Mouse (Mus musculus) CD4-positive, CD25-positive, alpha-beta regulatory T cell, adult 2 months (primary cell): ENCODE results near the gene Zc3h7b.

Source experiments
- DNase-seq: peaks from one replicate; pipeline ENCODE4 v3.0.0-alpha.2; 2012; ENCODE audit warnings: low read depth, low spot score

The Zc3h7b gene

GRCm38 (mm10) chr15:81813986-81814705 is 69.3 kb downstream of the Zc3h7b start:
- DNase-seq = no peak

DNA sequence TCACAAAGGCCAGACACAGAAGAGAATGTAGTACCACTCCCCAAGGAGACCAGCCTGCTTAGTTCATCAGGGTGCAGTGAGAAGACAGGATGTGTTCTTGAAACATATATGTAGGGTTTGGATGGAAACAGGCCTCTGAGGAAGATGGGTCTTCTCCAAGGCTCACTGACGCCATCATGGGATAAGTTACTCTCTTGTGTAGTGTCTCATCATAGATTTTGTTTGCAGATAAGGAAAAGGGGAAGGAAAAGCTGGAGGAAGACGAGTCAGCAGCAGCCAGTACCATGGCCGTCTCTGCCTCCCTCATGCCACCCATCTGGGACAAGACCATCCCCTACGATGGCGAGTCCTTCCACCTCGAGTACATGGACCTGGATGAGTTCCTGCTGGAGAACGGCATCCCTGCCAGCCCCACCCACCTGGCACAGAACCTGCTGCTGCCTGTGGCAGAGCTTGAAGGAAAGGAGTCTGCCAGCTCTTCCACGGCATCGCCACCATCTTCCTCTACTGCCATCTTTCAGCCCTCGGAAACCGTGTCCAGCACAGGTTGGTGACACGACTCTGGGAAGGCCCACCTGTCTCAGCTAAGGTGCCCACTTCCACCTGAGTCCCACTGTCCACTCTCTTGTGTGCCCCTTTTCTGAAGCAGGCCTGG is 70.0 kb downstream of the Zc3h7b start:
- DNase-seq = no peak

- no peak for DNase-seq
Measured at GRCm38 (mm10) chr15:81818404-81818803, 73.5 kb downstream of the Zc3h7b start.

- no peak for DNase-seq
Measured at GRCm38 (mm10) chr15:81822631-81823030, 77.8 kb downstream of the Zc3h7b start.

DNA sequence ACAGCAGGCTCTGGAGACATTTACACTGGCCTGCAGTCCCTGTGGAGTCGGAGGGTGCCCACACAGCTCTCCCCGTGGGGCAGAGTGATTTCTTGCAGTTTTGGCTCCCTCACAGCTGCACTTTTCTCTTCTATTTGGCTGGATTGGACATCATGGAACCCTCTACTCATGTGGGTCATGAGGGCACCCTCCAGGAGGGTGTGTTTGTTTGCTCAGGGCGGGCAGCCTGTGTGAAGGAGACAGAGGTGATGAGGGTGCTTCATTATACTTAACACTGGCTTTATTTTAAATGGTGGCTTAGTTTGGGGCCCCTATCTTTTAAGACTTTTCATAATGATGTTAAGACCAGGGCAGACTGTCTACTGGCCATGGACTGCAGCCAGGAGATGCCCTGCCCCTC is 80.0 kb downstream of the Zc3h7b start:
- DNase-seq = no peak

DNA sequence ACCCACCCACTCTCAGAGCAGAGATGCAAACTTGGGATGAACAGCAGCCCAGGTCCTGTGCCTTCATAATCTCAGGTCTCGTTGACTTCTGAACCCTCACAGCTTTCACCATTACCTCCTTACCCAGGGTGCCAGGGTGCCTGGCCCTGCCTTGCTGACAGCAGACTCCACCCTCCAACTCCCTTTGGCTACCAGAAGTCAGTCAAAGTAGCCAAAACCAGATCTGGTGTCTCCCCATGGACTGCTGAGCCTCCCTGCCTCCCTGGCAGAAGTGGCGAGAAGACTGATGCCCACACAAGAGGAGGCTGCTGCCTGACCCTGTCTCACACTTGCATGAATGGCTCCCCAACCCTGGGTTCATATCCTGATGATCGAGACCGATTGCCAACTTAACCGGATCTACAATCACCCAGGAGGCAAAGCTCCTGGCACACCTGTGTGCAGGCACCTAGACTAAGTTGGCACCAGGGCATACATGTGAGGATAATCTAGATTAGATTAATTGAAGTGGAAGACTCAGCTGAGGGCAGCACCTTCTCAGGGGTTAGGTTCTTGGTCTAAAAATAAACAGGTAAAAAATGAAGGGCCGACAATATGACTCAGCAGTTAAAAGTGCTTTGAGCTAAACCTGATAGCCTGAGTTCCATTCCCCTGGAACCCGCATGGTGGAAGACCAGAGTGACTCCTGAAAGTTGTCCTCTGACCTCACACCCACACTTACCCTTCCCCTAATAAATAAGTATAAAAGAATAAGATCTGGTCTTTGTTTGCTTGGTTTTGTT is 83.8 kb downstream of the Zc3h7b start:
- no peak for DNase-seq

GRCm38 (mm10) chr15:81829208-81829580 is 84.3 kb downstream of the Zc3h7b start:
- no peak for DNase-seq

- DNase-seq = no peak
Measured at GRCm38 (mm10) chr15:81830530-81830929, 85.7 kb downstream of the Zc3h7b start.

- DNase-seq = peak; percentile 93
Measured at GRCm38 (mm10) chr15:81831136-81831825, 86.4 kb downstream of the Zc3h7b start.

DNA sequence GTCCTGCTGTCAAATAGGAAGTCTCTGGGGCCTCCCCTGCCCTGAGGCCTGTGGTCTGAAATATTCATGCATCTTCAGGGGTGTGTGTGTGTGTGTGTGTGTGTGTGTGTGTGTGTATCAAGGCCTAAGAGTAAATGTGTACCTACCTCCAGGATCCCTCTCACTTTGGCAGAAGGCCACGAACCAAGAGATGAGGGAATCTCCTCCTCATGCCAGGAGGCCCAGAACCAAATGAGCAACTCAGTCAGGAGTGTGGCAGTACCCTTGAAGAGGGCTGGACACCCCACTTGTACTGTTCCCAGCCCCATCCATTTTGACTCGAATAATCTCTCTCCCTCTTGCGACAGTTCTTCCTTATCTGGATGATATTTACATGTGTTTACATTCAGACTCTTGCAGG is 87.4 kb downstream of the Zc3h7b start:
- no peak for DNase-seq

DNA sequence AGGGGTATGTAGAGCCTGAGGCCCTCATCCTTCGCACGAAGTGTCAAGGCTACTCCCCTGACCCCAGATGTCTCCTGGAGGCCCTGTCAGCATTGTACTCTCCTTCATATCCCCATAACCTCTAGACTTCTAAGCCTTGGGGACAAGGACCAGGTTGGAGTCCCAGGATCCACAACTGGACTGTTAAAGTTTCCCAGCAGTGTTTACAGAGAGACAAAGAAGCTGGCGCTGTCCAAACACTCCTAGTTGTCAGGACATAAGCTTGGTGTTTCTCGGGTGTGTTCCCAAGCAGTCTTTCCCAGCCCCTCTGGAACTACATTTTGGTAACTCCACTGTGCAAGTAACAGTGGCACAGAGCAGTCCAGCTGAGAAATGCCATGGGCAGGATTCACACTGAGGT is 88.6 kb downstream of the Zc3h7b start:
- DNase-seq = no peak

DNA sequence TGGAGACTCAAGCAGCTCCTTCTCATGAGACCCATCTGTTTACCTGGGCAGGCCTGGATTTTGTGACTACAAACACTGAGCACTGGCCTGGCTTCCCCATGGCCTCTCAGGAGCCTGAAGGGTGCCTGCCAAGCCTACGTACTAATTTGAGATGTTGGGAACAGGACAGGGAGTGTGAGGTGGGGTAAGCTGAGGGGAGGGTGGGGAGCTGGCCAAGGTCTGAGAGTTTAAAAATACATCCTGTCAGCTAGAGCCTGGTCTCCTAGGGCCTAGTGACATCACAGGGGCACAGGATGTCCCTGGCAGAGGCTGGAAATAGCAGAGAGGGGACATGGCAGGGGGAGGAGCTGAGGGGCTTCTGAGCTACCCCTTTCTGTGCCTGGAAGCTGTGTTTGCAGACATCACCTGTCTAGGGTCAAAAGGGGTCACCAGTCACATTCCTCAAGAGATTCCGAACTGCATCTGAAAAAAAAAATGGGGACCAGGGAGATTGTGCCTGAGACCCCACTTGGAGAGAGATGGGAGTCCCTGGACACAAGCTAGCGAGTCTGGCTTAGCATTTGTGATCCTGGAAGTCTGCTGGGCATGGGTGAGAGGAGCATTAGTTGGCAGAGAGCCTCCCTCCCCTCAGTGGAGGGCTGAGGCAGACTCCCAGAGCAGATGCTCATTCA is 89.4 kb downstream of the Zc3h7b start:
- no peak for DNase-seq

DNA sequence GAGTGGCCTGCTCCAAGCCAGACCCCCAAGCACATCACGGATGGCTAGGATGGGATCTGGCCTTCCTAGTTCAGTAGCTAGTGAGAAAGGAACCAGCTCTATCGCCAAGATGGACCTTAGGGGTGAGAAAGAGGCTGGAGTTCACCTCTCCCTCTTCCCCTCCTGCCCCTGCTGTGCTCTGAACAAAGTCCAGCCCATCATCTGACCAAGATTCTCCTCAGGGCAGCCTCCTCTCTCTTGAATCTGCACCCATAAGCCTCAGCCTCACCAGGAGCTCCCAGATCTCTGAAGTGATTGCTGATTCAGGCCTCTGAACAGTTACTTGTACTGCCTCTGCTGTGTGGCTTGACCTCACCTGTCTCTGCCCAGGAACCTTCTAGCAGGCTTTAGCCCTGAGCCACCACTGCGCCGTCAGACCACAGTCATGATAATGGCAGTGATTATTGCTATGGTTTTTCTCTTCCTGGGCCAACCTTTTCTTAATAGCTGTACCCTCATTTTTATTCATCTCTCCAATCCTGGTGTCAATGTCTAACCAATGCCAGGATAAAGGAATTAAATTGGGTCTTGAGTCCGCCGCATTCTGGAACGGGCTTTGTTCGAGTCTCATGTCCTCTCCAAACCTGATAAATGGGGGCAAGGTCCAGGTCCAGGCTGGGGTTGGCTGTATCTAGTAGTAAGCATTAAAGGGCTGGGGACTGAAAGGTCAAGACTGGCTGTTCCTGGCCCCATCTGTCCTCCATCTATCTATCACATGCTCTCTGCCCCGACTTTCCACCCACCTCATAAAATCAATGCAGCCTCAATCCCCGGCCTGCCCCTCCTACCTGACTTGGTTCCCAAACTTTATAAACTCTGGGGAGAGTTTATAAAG is 90.4 kb downstream of the Zc3h7b start:
- no peak for DNase-seq

DNA sequence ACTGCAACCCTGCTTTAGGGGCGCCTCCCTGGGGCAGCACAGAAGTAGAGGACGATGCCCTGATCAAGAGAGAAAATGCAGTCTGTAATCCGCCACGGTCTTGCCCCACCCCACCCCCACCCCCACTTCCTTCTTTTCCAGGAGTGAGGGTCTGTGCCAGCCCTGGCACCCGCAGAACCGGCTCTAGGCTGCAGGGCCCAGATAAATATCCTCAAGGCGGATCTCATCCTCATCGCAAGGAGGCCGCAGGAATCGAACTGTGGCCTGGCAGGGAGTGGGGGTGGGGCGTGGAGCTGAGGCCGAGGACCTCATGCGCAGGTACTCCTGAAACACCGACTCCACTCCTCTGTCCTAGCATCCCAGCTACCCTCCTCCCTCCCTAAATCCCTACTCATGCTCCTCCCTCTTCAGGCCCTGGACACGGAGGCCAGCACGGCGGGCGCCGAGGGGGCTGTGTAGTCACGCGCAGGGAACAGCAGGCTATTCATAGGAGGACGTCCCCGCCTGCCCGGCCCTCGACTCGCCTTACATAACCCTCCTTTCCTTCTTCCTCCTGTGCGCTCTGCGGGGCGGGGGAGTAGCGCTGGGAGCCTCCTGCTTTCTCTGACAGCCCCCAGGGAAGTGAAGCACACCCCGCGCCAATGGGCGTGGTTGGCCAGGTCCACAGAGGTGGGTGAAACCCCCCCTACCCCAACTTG is 91.4 kb downstream of the Zc3h7b start:
- no peak for DNase-seq

DNA sequence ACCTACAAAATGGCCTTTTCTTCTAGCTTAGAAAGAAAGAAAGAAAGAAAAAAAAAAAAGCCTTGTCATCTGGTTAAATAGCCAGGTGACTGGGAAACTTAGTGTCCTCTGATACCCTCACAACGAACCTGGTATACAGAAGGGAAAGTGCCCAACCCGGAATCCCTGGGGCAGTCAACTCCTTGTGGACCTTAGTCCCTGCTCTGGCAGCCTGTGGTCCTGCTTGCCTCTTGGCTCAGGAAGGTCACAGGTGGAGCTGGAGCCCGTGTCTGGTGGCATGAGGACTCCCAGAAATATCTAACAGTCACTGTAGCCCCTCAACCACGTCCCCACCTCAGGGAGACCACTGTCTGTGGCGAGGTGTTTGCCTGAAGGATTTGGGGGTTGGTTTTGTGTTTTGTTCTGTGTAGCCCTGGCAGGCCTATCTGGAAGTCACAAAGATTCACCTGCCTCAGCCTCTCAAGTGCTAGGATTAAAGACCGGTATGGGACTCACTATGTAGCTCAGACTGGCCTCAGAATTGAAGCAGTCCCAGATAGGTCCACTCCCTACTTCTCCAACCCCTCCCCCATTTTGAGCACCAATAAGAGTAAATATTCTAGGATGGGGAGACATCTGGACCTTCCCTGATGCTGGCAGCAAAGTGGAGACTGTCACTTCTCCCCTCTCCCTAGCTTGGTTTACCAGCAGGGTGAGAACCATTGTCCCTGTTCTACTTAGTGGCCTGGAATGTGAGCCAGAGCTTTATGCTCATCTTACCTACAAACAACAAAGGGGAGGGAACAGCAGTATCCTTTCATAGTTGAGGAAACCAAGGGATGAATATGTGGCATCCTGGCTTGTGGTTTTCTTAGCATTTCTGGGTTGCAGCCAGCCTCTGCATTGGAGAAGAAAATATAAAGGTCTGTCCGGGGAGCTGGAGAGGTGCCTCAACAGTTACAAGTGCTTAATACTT is 92.4 kb downstream of the Zc3h7b start:
- DNase-seq = no peak

- no peak for DNase-seq
Measured at GRCm38 (mm10) chr15:81838554-81839235, 93.8 kb downstream of the Zc3h7b start.

DNA sequence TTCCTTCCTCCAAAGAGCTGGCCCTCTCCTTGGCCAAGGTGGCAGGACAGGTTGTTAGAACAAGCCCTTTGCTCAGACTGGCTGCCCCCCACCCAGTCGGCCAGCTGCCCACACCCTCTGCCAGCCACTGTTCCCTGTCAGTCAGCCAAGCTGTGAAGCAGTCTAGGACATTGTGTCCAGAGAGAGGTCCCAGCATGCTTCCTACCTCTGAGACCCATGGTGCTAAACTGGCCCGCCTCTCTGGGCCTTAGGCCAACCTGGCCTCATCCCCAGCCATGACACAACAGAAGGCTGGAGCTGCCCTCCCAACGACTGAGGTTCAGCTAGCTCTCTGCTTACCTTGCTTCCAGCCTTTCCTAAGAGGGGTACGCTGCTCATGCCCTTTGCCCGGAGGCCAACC is 94.8 kb downstream of the Zc3h7b start:
- no peak for DNase-seq

DNA sequence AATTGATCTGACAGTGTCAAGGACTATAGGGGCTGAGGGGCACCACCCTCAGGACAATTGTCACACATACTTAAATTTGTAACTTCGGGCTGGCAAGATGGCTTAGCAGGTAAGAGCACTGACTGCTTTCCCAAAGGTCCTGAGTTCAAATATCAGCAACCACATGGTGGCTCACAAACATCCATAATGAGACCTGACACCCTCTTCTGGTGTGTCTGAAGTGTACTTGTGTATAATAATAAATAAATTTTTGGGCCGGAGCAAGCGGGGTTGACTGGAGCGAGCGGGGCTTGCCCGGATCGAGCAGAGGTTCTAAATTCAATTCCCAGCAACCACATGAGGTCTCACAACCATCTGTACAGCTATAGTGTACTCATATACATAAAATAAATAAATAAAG is 95.4 kb downstream of the Zc3h7b start:
- no peak for DNase-seq
